Comparison of ENCODE assay signal across 1 mouse cellular context in the genomic region with DNA sequence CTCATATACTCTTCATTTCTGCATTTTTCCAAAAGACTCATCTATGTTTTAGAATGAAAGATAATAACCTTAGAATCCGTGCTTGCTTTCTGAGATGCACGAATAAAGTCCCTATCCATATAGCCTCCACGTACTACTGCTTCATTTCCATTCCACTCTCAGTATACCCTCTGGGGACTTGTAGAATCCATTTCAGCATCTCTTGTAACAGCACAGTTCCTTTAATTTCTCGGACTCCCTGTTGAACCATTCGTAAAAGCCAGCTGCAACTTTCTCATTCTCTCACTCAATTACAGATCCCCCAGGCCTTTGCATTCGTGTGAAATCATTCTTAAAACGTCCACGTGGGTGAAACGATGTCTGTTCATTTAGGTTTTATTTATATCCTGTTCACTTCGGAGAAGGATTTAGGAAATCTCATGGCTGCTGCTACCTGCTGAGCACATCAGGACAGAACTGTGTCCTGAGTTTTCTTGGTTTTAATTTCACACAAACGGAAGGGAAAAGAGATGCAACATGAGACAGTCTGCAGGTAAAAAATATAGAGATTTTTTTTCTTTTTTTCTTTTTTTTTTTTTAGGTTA.
TF ChIP-seq lines count a peak whose summit lies in the region.

No protein-coding gene starts in this region.

TF ChIP-seq in CH12.LX, 34 proteins besides CTCF, POLR2A, EP300 and RAD21:
- TF ChIP-seq TCF12 (IDR thresholded peaks at IDR 0.05; ENCODE audit: low read depth, low read length) (no peak), UBTF (IDR thresholded peaks at IDR 0.05; ENCODE audit: low read depth, low read length) (no peak), NRF1 (IDR thresholded peaks at IDR 0.05; ENCODE audit: low read depth, low read length) (no peak), ZKSCAN1 (IDR thresholded peaks at IDR 0.05; ENCODE audit: borderline replicate concordance, low read depth, low read length) (no peak), GABPA (IDR thresholded peaks at IDR 0.05; ENCODE audit: insufficient replicate concordance, low read depth, low read length) (no peak), RCOR1 (conservative IDR thresholded peaks at IDR 0.05; ENCODE audit: low read depth, low read length) (no peak), E2F4 (IDR thresholded peaks at IDR 0.05; ENCODE audit: insufficient replicate concordance, low read depth, low read length) (no peak), USF2 (conservative IDR thresholded peaks at IDR 0.05; ENCODE audit: low read depth, low read length) (no peak), ZMIZ1 (IDR thresholded peaks at IDR 0.05; ENCODE audit: low read depth, low read length) (no peak), ZC3H11A (IDR thresholded peaks at IDR 0.05; ENCODE audit: low read depth, low read length) (no peak), MXI1 (IDR thresholded peaks at IDR 0.05; ENCODE audit: low read depth, low read length) (no peak), IRF4 (IDR thresholded peaks at IDR 0.05; ENCODE audit: low read depth, low read length) (no peak)
